Mouse (Mus musculus) midbrain, embryonic 11.5 days (tissue): ENCODE results near the gene Prkag2. TPM values are rescaled to one million over a fixed set of nuclear protein-coding genes. Genes with fewer than 3 reads are reported as not detected.
A peak's percentile ranks its signal among the peaks of the same experiment; 100 is the strongest.

Experiments used
- ATAC-seq: fragments of 200-750 bp; cut with Nextera tagmentation; 2 replicates; pipeline ENCODE4 v1.8.0; 2017; ENCODE audit warnings: moderate TSS enrichment, moderate library complexity; ENCODE audit not compliant: low FRiP score
- DNase-seq: peaks from one replicate; pipeline ENCODE4 v3.0.0; 2015; ENCODE audit warnings: low spot score; ENCODE audit errors: missing footprints
- H3K27ac ChIP-seq: fragments of 300-500 bp; sonication (generic); 2 replicates; pipeline ENCODE4 v1.5.1; 2014; ENCODE audit warnings: low read depth, low read length
- H3K27me3 ChIP-seq: fragments of 300-500 bp; sonication (generic); 2 replicates; pipeline ENCODE4 v1.6.1; 2014; ENCODE audit warnings: mild to moderate bottlenecking, low read length, moderate library complexity, mixed read lengths; ENCODE audit not compliant: control insufficient read depth, insufficient read depth
- H3K36me3 ChIP-seq: fragments of 300-500 bp; sonication (generic); 2 replicates; pipeline ENCODE4 v1.6.1; 2014; ENCODE audit warnings: mild to moderate bottlenecking, low read length, moderate library complexity, mixed read lengths; ENCODE audit not compliant: control insufficient read depth, insufficient read depth
- H3K4me1 ChIP-seq: fragments of 300-500 bp; sonication (generic); 2 replicates; pipeline ENCODE4 v1.6.1; 2014; ENCODE audit warnings: low read length; ENCODE audit not compliant: control insufficient read depth, insufficient read depth
- H3K4me2 ChIP-seq: fragments of 300-500 bp; sonication (generic); 2 replicates; pipeline ENCODE4 v1.6.1; 2014; ENCODE audit warnings: mild to moderate bottlenecking, moderate library complexity
- H3K4me3 ChIP-seq: fragments of 300-500 bp; sonication (generic); 2 replicates; pipeline ENCODE4 v1.5.1; 2014; ENCODE audit warnings: low read depth, low read length
- H3K9ac ChIP-seq: fragments of 300-500 bp; sonication (generic); 2 replicates; pipeline ENCODE4 v1.6.1; 2014; ENCODE audit warnings: low read length
- H3K9me3 ChIP-seq: fragments of 300-500 bp; sonication (generic); 2 replicates; pipeline ENCODE4 v1.6.1; 2016; ENCODE audit warnings: low read length; ENCODE audit not compliant: control insufficient read depth
- WGBS: fragments of 180-500 bp; shearing (Covaris S2); extraction: QIAGEN DNeasy Blood & Tissue Kit; methylation state at CpG from one replicate; pipeline ENCODE4 v1.1.7; 2014; 5-methylcytosine and 5-hydroxymethylcytosine counted together
- polyA plus RNA-seq: library from polyadenylated mRNA; unstranded; fragments of >200 nt; fragmentation: Nextera tagmentation; extraction: Ambion mirVana; gene quantifications from 2 replicates; pipeline ENCODE4 v1.2.1, GENCODE M21; 2014

The Prkag2 gene
- polyA plus RNA-seq, 1 experiment from 2014 or later: 59.8 TPM

DNA sequence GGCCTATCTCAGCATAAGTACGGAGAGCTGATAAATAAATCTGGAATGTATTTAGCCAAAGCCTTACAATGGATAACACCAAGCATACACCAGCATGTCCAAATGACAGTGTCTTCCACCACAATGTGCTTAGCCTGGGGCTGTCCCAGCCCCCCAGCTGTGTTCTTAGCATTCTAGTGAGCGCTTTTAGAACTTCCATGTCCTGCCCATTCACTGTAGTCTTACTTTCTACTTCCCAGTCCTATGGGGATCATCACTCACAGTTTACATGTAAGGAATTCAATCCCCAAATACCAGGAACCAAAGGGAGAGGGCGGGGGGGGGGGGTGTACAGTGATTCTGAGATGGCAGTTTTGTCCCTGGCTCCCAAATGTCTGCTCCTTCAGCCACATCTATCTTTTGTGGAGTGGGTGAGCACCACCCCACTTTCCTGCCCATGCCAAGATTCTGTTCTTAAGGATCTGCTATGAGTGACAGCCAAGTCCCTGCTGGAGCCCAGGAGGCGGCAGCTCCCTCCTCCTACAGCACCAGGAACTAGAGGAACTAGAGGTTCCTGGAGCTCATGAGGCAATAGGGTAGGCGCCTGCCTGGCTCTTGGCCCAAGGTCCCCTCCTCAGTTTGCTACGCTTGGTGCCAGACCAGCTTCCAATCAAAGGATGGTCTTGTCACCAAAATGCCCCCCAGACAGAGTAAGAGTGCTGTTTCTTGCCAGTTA lies 11.0 kb downstream of the Prkag2 start:
- no peak for DNase-seq
- Histone ChIP-seq H3K27ac (no peak overlapping the region), H3K9me3 (no peaks in the 10 kb centered on the region), H3K9ac (no peak overlapping the region), H3K4me2 (no peak overlapping the region), H3K4me1 (no peaks in the 10 kb centered on the region), H3K36me3 (no peaks in the 10 kb centered on the region), H3K27me3 (no peaks in the 10 kb centered on the region), H3K4me3 (no peak overlapping the region)
- 83% methylated on average over 6 of the region's 6 CpGs for WGBS
- ATAC-seq: no peak

DNA sequence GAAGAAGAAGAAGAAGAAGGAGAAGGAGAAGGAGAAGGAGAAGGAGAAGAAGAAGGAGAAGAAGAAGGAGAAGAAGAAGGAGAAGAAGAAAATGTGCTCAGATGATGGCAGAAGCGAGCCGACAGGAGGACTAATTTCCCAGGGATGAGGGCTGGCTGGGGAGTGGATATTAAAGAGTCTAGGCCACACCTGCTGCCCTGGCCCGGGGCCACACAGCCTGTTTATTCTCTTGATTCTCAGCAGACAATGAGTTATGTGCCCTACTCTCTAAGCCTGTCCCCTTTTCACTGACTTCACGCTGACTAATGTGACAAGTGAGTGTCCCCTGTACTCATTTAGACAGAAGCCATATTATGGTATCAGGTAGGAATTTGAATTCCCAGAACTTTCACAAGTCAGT lies 11.8 kb downstream of the Prkag2 start:
- H3K4me1 ChIP-seq: no peaks in the 10 kb centered on the region
- H3K9ac ChIP-seq: no peak overlapping the region
- H3K27me3 ChIP-seq: no peaks in the 10 kb centered on the region
- ATAC-seq (no peak), DNase-seq (no peak)
- H3K27ac ChIP-seq: no peak overlapping the region
- no peaks in the 10 kb centered on the region for H3K9me3 ChIP-seq
- H3K36me3 ChIP-seq: no peaks in the 10 kb centered on the region
- no peak overlapping the region for H3K4me2 ChIP-seq
- no peak overlapping the region for H3K4me3 ChIP-seq
- 76% methylated on average over 4 of the region's 4 CpGs for WGBS

DNA sequence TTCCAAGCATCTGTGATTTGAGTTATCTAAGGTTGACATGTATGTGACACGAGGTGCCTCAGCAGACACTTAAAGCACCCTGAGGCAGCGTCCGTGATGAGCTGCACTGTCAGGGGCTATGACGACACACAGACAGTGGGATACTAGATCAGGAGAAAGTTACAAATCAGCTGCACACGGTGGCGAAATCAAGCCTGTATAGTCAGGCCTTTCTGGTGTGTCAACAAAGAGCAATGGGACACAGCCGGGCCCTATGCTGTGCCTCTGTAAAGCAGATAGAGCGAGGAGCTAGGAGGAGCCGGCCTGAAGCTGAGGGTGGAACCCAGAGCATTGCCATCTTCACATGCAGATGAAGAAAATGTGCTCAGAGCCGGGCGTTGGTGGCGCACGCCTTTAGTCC lies 12.3 kb downstream of the Prkag2 start:
- DNase-seq: no peak
- Histone ChIP-seq H3K36me3 (no peaks in the 10 kb centered on the region), H3K27me3 (no peaks in the 10 kb centered on the region), H3K4me2 (no peak overlapping the region), H3K9ac (no peak overlapping the region), H3K27ac (no peak overlapping the region), H3K4me1 (no peaks in the 10 kb centered on the region), H3K9me3 (no peaks in the 10 kb centered on the region), H3K4me3 (no peak overlapping the region)
- WGBS: 89% methylated on average over 13 of the region's 13 CpGs
- ATAC-seq: no peak

DNA sequence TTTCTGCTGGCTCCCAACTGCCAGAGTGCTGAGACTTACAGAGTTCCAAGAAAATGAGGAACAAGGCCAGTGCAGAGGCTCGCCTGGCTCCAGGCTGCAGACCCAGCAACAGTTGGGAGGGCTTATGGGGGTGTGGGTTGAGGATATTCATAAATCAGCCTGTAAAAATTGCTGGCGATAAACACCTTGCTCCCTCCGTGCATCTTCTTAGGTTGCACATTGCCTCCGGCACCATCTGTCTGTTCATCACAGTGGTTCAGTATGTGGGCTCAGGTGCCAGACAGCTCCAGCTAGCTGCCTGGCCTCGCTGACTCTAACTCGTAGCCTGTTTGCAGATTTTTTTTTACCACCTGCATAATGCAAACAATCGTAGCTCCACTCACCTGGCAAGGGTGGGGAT lies 13.4 kb downstream of the Prkag2 start:
- Histone ChIP-seq H3K27ac (no peak overlapping the region), H3K4me1 (no peaks in the 10 kb centered on the region), H3K4me2 (no peak overlapping the region), H3K36me3 (no peaks in the 10 kb centered on the region), H3K4me3 (no peak overlapping the region), H3K9ac (no peak overlapping the region), H3K9me3 (no peaks in the 10 kb centered on the region), H3K27me3 (no peaks in the 10 kb centered on the region)
- ATAC-seq (no peak), DNase-seq (no peak)
- 90% methylated on average over 7 of the region's 7 CpGs for WGBS

DNA sequence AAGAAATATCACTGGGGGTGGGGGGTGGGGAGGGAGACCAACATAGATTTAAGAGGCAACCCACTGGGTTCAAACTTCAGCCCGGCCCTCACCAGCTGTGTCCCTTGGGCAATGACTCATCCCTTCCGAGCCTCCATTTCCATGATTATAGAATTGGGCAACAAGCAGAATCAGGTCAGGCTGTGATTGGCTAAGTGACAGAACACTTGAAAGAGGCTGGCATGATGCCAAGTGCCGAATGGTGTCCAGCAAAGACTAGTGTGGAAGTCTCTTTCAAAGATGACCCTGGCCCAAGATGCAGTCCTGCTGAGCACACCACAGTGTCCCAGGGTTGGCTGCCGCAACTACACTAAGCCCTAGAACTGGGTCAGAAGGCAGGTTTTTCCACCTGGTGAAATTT lies 14.2 kb downstream of the Prkag2 start:
- WGBS: 72% methylated on average over 4 of the region's 4 CpGs
- no peak overlapping the region for H3K4me3 ChIP-seq
- no peaks in the 10 kb centered on the region for H3K9me3 ChIP-seq
- no peak overlapping the region for H3K27ac ChIP-seq
- H3K9ac ChIP-seq: no peak overlapping the region
- H3K36me3 ChIP-seq: no peaks in the 10 kb centered on the region
- no peaks in the 10 kb centered on the region for H3K27me3 ChIP-seq
- H3K4me1 ChIP-seq: no peaks in the 10 kb centered on the region
- ATAC-seq: no peak
- H3K4me2 ChIP-seq: no peak overlapping the region
- no peak for DNase-seq

DNA sequence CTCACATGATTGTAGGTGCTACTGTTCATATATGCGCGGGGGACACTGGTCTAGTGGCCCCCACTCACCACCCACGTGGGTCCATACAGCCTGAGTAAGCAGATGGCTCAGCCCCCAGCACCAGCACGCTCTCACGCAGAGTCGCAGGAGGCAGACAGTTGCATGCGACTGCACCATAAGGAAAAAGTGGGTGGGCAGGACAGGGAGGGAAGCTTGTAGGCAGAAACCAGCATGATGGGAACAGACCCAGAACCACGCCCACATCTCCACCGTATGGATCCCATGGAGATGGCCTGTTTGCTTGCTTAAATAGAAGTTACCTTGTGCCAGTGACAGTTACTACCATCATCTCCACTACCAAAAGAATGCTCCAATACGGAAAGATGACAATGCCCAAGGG lies 15.3 kb downstream of the Prkag2 start:
- ATAC-seq (no peak), DNase-seq (no peak)
- H3K9me3 ChIP-seq: no peaks in the 10 kb centered on the region
- WGBS: 87% methylated on average over 10 of the region's 10 CpGs
- H3K27ac ChIP-seq: no peak overlapping the region
- no peak overlapping the region for H3K4me3 ChIP-seq
- no peaks in the 10 kb centered on the region for H3K4me1 ChIP-seq
- H3K36me3 ChIP-seq: no peaks in the 10 kb centered on the region
- H3K9ac ChIP-seq: no peak overlapping the region
- no peaks in the 10 kb centered on the region for H3K27me3 ChIP-seq
- no peak overlapping the region for H3K4me2 ChIP-seq

DNA sequence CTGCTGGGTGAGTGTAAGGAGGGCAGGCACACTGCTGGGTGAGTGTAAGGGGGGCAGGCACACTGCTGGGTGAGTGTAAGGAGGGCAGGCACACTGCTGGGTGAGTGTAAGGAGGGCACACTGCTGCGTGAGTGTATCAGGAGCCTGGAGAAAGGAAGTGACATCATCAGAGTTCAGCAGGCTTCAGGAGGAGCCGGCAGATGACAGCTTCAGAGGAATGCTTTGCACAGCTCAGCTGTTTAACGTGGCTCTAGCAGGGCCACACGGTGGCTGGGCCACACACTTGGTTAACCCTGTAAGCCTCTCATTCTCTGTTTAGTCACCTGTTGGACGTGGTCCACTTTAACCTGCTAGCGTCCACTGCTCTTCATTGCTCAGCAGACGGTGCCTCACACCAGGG lies 16.6 kb downstream of the Prkag2 start:
- no peak overlapping the region for H3K4me3 ChIP-seq
- no peaks in the 10 kb centered on the region for H3K9me3 ChIP-seq
- H3K4me1 ChIP-seq: no peaks in the 10 kb centered on the region
- DNase-seq (no peak), ATAC-seq (no peak)
- H3K4me2 ChIP-seq: no peak overlapping the region
- H3K27ac ChIP-seq: no peak overlapping the region
- WGBS: 61% methylated on average over 7 of the region's 7 CpGs
- H3K27me3 ChIP-seq: no peaks in the 10 kb centered on the region
- H3K9ac ChIP-seq: no peak overlapping the region
- H3K36me3 ChIP-seq: no peaks in the 10 kb centered on the region

DNA sequence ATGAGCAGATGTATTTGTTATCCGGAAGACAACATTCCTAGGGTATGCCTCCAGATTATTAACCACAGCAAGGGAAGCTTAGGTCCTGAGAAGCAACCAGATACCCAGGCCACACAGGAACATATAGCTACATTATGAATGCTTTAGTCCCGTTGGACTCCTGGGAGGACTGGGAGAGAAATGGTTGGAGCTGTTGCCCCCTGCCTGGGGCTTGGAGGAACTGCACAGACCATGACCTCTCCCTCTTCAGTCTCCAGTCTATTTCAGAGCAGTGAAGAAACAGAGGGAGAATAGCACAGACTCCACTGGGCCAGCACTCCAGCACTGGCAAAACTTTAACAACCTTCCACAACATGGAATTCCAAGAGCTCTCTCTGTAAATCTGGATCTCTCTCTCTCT lies 17.9 kb downstream of the Prkag2 start:
- ATAC-seq (0 out of 2 replicates have a peak, but pooled peaks have one; percentile 52), DNase-seq (no peak)
- Histone ChIP-seq H3K36me3 (no peaks in the 10 kb centered on the region), H3K9ac (no peak overlapping the region), H3K9me3 (no peaks in the 10 kb centered on the region), H3K4me1 (no peaks in the 10 kb centered on the region), H3K27ac (no peak overlapping the region), H3K4me3 (no peak overlapping the region), H3K27me3 (no peaks in the 10 kb centered on the region), H3K4me2 (no peak overlapping the region)
- WGBS: 52% methylated on average over 2 of the region's 2 CpGs

DNA sequence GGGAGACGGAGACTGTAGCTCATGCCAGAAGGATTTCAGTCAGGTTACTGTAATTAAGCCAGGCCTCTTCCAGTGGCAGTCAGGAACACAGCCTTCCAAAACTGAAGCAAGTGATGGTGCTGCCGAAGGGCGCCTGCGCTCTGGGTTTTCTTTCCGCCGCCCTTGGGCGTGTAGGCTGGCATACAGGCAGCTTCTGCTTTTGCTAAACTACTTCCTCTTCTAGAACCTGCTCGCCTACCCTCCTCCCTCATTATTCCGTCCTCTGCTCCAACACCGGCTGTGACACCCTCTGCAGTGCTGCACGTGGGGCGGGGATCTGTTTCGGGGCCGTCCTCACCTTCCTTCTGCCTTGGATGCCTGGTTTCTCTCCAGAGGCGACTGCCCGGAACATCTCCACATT lies 18.9 kb downstream of the Prkag2 start:
- H3K36me3 ChIP-seq: no peaks in the 10 kb centered on the region
- ATAC-seq (no peak), DNase-seq (no peak)
- no peaks in the 10 kb centered on the region for H3K27me3 ChIP-seq
- H3K9ac ChIP-seq: no peak overlapping the region
- H3K4me1 ChIP-seq: no peaks in the 10 kb centered on the region
- H3K27ac ChIP-seq: no peak overlapping the region
- 77% methylated on average over 16 of the region's 16 CpGs for WGBS
- no peak overlapping the region for H3K4me3 ChIP-seq
- H3K4me2 ChIP-seq: no peak overlapping the region
- no peaks in the 10 kb centered on the region for H3K9me3 ChIP-seq
